Mouse (Mus musculus) heart, adult 2 months (tissue): ENCODE measurements at regions not wholly inside any gene's neighbourhood (a gene's known extent, or its start where the extent isn't known, plus 50 kb on each side); places are given as distances from the start of the nearest gene placed in this dataset.

Experiments used
- CTCF ChIP-seq: fragments of 200-600 bp; IDR thresholded peaks from 2 replicates; pipeline ENCODE4 v1.8.1; 2022; ENCODE audit warnings: antibody characterized with exemption, mild to moderate bottlenecking, moderate library complexity
- EP300 ChIP-seq: fragments of 200-500 bp; IDR thresholded peaks from 2 replicates; pipeline ENCODE4 v1.6.1; 2011; ENCODE audit warnings: low read depth, low read length, control low read depth; ENCODE audit not compliant: insufficient read depth
- POLR2A ChIP-seq: fragments of 200-500 bp; IDR thresholded peaks from 2 replicates; pipeline ENCODE4 v1.6.1; 2011; ENCODE audit warnings: mild to moderate bottlenecking, low read depth, low read length, control low read depth; ENCODE audit not compliant: insufficient read depth

DNA sequence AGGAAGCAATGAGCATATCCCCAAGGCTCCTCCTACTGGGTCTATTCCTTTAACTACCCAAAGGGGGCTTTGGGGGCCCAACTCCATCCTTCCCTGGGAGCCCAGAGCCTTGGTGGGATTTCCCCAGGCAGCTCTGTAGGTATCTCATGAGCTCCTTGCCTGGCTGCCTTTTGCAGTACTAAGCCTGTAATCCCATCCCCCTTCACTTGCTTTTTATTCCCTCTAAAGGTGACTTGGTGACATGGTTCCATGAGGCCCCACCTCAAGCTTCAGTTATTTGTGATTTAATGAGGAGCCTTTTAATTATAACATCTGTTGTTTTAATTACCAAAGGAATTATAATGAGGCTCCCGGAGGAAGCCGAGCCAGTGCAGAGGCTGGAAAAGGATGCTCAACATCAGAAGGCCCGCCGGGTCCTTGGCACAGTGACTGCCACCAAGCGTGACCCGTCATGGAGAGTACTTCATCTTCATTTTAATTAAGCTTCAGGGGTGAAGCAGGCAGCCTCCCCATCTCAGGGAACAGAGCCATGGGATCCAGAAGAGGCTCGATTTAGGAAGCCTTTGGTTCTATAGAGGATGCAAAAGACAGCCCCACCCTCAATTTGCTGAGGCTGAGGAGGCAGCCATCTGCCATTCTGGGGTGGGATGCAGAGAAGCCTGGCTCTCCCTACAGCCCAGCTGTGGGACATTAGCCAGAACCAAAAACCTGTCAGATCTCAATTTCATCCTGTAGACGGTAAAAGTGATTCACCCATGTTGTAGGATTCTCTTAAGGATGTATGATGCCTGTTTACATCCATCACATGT, 91.1 kb downstream of the Wscd1 start:
- no peak for TF ChIP-seq CTCF
- TF ChIP-seq POLR2A: no peak
- no peak for TF ChIP-seq EP300
